In genomic region chr13:45956287-45956686, GRCm38 (mm10) we compare ENCODE assay signal across 15 mouse cellular contexts.
"Had no signal": no experiment of that assay in that cellular context is flagged by ENCODE, and none has a peak within 500 bp of the region (broad histone marks: within the 10 kb centered on the region; RNA-seq: fewer than 3 reads in every experiment).

No protein-coding gene starts in this region.

- H3K9ac ChIP-seq: limb, embryonic 12.5 days; limb, embryonic 15.5 days; liver, embryonic 13.5 days; midbrain, embryonic 13.5 days had no signal

- H3K4me2 ChIP-seq: limb, embryonic 12.5 days; limb, embryonic 15.5 days; liver, embryonic 13.5 days; midbrain, embryonic 13.5 days had no signal

- H3K27ac ChIP-seq: layer of hippocampus, adult 2 months; limb, embryonic 15.5 days; liver, embryonic 13.5 days; midbrain, embryonic 10.5 days; midbrain, embryonic 13.5 days; stomach, postnatal 0 days had no signal

- H3K27me3 ChIP-seq: limb, embryonic 12.5 days; liver, embryonic 13.5 days; megakaryocyte, embryonic 14.5 days had no signal

- ATAC-seq: inflammation-experienced regulatory T-cells, adult 6 months; midbrain, embryonic 13.5 days had no signal

- H3K36me3 ChIP-seq: limb, embryonic 12.5 days; limb, embryonic 15.5 days; liver, embryonic 13.5 days; midbrain, embryonic 10.5 days; midbrain, embryonic 13.5 days had no signal

- H3K9me3 ChIP-seq: limb, embryonic 12.5 days; limb, embryonic 15.5 days; liver, embryonic 13.5 days; megakaryocyte, embryonic 14.5 days; midbrain, embryonic 10.5 days; midbrain, embryonic 13.5 days had no signal

- H3K4me3 ChIP-seq: layer of hippocampus, adult 2 months; limb, embryonic 12.5 days; limb, embryonic 15.5 days; liver, embryonic 13.5 days; megakaryocyte, embryonic 14.5 days; midbrain, embryonic 10.5 days; midbrain, embryonic 13.5 days had no signal

- DNase-seq: kidney, adult 18-20 months; kidney, adult 9 months; kidney, postnatal 25 days; left cerebral cortex, postnatal 4 days; liver, embryonic 13.5 days; lung, adult 2 months; thymus, postnatal 25 days had no signal
